Mouse (Mus musculus): ENCODE data around the gene Dlg2. TPM values are rescaled to one million over a fixed set of nuclear protein-coding genes. Genes with fewer than 3 reads are reported as not detected.

The Dlg2 gene
- total and polyA plus RNA-seq, 3 experiments, result 0.49 to 0.68 TPM; not detected in 1

GRCm38 (mm10) chr7:92003769-92004455 lies 1527.4 kb downstream of the Dlg2 start:
- Histone ChIP-seq H3K4me1 (ENCODE audit: insufficient read depth, low read depth, low read length) (no peaks in the 10 kb centered on the region), H3K4me3 (ENCODE audit: low read depth, low read length) (no peak overlapping the region), H3K9me3 (replicated peaks) (no peaks in the 10 kb centered on the region), H3K27me3 (ENCODE audit: insufficient read depth, low read length) (no peaks in the 10 kb centered on the region), H3K36me3 (replicated peaks) (no peaks in the 10 kb centered on the region)
- ATAC-seq (ENCODE audit: extremely low read depth, insufficient number of reproducible peaks, low FRiP score, poor library complexity, severe bottlenecking), result no peak
- no peak for TF ChIP-seq GATA1 (IDR thresholded peaks at IDR 0.05; ENCODE audit: borderline replicate concordance, low read length)
- no peak for TF ChIP-seq POLR2AphosphoS5 (IDR thresholded peaks at IDR 0.05; ENCODE audit: insufficient replicate concordance, low read depth, low read length)
- no peak for TF ChIP-seq TAL1 (conservative IDR thresholded peaks at IDR 0.05; ENCODE audit: low read depth, low read length)
- no peak for TF ChIP-seq CTCF (IDR thresholded peaks at IDR 0.05; ENCODE audit: low read depth, low read length)
- TF ChIP-seq GATA2 (IDR thresholded peaks at IDR 0.05; ENCODE audit: borderline replicate concordance, low read depth, low read length), result no peak
- no peak for DNase-seq (ENCODE audit: low spot score)

GRCm38 (mm10) chr7:92005681-92006425 lies 1529.4 kb downstream of the Dlg2 start:
- H3K36me3 ChIP-seq (replicated peaks), result no peaks in the 10 kb centered on the region
- no peak for DNase-seq (ENCODE audit: low spot score)
- H3K4me3 ChIP-seq (ENCODE audit: low read depth, low read length), result no peak overlapping the region
- no peaks in the 10 kb centered on the region for H3K9me3 ChIP-seq (replicated peaks)
- TF ChIP-seq POLR2AphosphoS5 (IDR thresholded peaks at IDR 0.05; ENCODE audit: insufficient replicate concordance, low read depth, low read length) (no peak), TAL1 (conservative IDR thresholded peaks at IDR 0.05; ENCODE audit: low read depth, low read length) (no peak), CTCF (IDR thresholded peaks at IDR 0.05; ENCODE audit: low read depth, low read length) (no peak), GATA2 (IDR thresholded peaks at IDR 0.05; ENCODE audit: borderline replicate concordance, low read depth, low read length) (no peak), GATA1 (IDR thresholded peaks at IDR 0.05; ENCODE audit: borderline replicate concordance, low read length) (no peak)
- H3K4me1 ChIP-seq (ENCODE audit: insufficient read depth, low read depth, low read length), result no peaks in the 10 kb centered on the region
- ATAC-seq (ENCODE audit: extremely low read depth, insufficient number of reproducible peaks, low FRiP score, poor library complexity, severe bottlenecking), result no peak
- no peaks in the 10 kb centered on the region for H3K27me3 ChIP-seq (ENCODE audit: insufficient read depth, low read length)

- TF ChIP-seq TAL1 (conservative IDR thresholded peaks at IDR 0.05; ENCODE audit: low read depth, low read length) (no peak), CTCF (IDR thresholded peaks at IDR 0.05; ENCODE audit: low read depth, low read length) (no peak), POLR2AphosphoS5 (IDR thresholded peaks at IDR 0.05; ENCODE audit: insufficient replicate concordance, low read depth, low read length) (no peak), GATA1 (IDR thresholded peaks at IDR 0.05; ENCODE audit: borderline replicate concordance, low read length) (no peak)
- Histone ChIP-seq H3K9me3 (replicated peaks) (no peaks in the 10 kb centered on the region), H3K4me1 (ENCODE audit: insufficient read depth, low read depth, low read length) (no peaks in the 10 kb centered on the region), H3K36me3 (replicated peaks) (no peaks in the 10 kb centered on the region), H3K27me3 (ENCODE audit: insufficient read depth, low read length) (no peaks in the 10 kb centered on the region), H3K4me3 (ENCODE audit: low read depth, low read length) (no peak overlapping the region)
- no peak for DNase-seq (ENCODE audit: low spot score)
- no peak for ATAC-seq (ENCODE audit: extremely low read depth, insufficient number of reproducible peaks, low FRiP score, poor library complexity, severe bottlenecking)
These were observed 1532.2 kb downstream of the Dlg2 start for GRCm38 (mm10) chr7:92008702-92009101.

- no peak overlapping the region for H3K4me3 ChIP-seq (ENCODE audit: low read depth, low read length)
- no peaks in the 10 kb centered on the region for H3K27me3 ChIP-seq (ENCODE audit: insufficient read depth, low read length)
- ATAC-seq (ENCODE audit: extremely low read depth, insufficient number of reproducible peaks, low FRiP score, poor library complexity, severe bottlenecking), result no peak
- TF ChIP-seq GATA1 (IDR thresholded peaks at IDR 0.05; ENCODE audit: borderline replicate concordance, low read length) (no peak), TAL1 (conservative IDR thresholded peaks at IDR 0.05; ENCODE audit: low read depth, low read length) (no peak), GATA2 (IDR thresholded peaks at IDR 0.05; ENCODE audit: borderline replicate concordance, low read depth, low read length) (no peak)
- H3K4me1 ChIP-seq (ENCODE audit: insufficient read depth, low read depth, low read length), result no peaks in the 10 kb centered on the region
- H3K36me3 ChIP-seq (replicated peaks), result no peaks in the 10 kb centered on the region
- DNase-seq (ENCODE audit: low spot score), result no peak
- H3K9me3 ChIP-seq (replicated peaks), result no peaks in the 10 kb centered on the region
These were observed 1548.5 kb downstream of the Dlg2 start for GRCm38 (mm10) chr7:92024928-92025327.

GRCm38 (mm10) chr7:92025465-92026056 lies 1549.1 kb downstream of the Dlg2 start:
- Histone ChIP-seq H3K36me3 (replicated peaks) (no peaks in the 10 kb centered on the region), H3K27me3 (ENCODE audit: insufficient read depth, low read length) (no peaks in the 10 kb centered on the region), H3K9me3 (replicated peaks) (no peaks in the 10 kb centered on the region), H3K4me3 (ENCODE audit: low read depth, low read length) (no peak overlapping the region), H3K4me1 (ENCODE audit: insufficient read depth, low read depth, low read length) (no peaks in the 10 kb centered on the region)
- TF ChIP-seq TAL1 (conservative IDR thresholded peaks at IDR 0.05; ENCODE audit: low read depth, low read length) (no peak), POLR2AphosphoS5 (IDR thresholded peaks at IDR 0.05; ENCODE audit: insufficient replicate concordance, low read depth, low read length) (no peak), CTCF (IDR thresholded peaks at IDR 0.05; ENCODE audit: low read depth, low read length) (no peak), GATA1 (IDR thresholded peaks at IDR 0.05; ENCODE audit: borderline replicate concordance, low read length) (no peak), GATA2 (IDR thresholded peaks at IDR 0.05; ENCODE audit: borderline replicate concordance, low read depth, low read length) (no peak)
- no peak for ATAC-seq (ENCODE audit: extremely low read depth, insufficient number of reproducible peaks, low FRiP score, poor library complexity, severe bottlenecking)
- no peak for DNase-seq (ENCODE audit: low spot score)

GRCm38 (mm10) chr7:92027049-92027448 lies 1550.6 kb downstream of the Dlg2 start:
- TF ChIP-seq CTCF (IDR thresholded peaks at IDR 0.05; ENCODE audit: low read depth, low read length) (peak; percentile 62), POLR2AphosphoS5 (IDR thresholded peaks at IDR 0.05; ENCODE audit: insufficient replicate concordance, low read depth, low read length) (no peak), GATA2 (IDR thresholded peaks at IDR 0.05; ENCODE audit: borderline replicate concordance, low read depth, low read length) (no peak), TAL1 (conservative IDR thresholded peaks at IDR 0.05; ENCODE audit: low read depth, low read length) (no peak)
- Histone ChIP-seq H3K4me3 (ENCODE audit: low read depth, low read length) (no peak overlapping the region), H3K36me3 (replicated peaks) (no peaks in the 10 kb centered on the region), H3K27me3 (ENCODE audit: insufficient read depth, low read length) (no peaks in the 10 kb centered on the region), H3K9me3 (replicated peaks) (no peaks in the 10 kb centered on the region), H3K4me1 (ENCODE audit: insufficient read depth, low read depth, low read length) (no peaks in the 10 kb centered on the region)
- ATAC-seq (ENCODE audit: extremely low read depth, insufficient number of reproducible peaks, low FRiP score, poor library complexity, severe bottlenecking) (no peak), DNase-seq (ENCODE audit: low spot score) (peak; percentile 1)

Data from G1E (cell line).